Mouse (Mus musculus) frontal cortex, postnatal 36 days (tissue): ENCODE measurements at regions not wholly inside any gene's neighbourhood (a gene's known extent, or its start where the extent isn't known, plus 50 kb on each side); places are given as distances from the start of the nearest gene placed in this dataset.

Experiments
- DNase-seq, 2 experiments: peaks; one replicate each; pipeline ENCODE4 v3.0.0; 2022; ENCODE audit warnings: low spot score in 2 of 2

GRCm38 (mm10) chr1:119259455-119259854 is 162.6 kb downstream of the Inhbb start:
- DNase-seq, result peak; percentile 9 to 35

GRCm38 (mm10) chr1:119256769-119257168 is 165.3 kb downstream of the Inhbb start:
- peak; percentile 52 to 71 for DNase-seq

- peak in 1 of 2 experiments; percentile 2 for DNase-seq
These were observed 166.0 kb downstream of the Inhbb start for GRCm38 (mm10) chr1:119256097-119256473.

- peak in 1 of 2 experiments; percentile 6 for DNase-seq
These were observed 166.5 kb downstream of the Inhbb start for GRCm38 (mm10) chr1:119255386-119256096.

- DNase-seq, result no peak
These were observed 167.1 kb downstream of the Inhbb start for GRCm38 (mm10) chr1:119254928-119255327.

- no peak for DNase-seq
These were observed 168.6 kb downstream of the Inhbb start for GRCm38 (mm10) chr1:119253371-119253851.

GRCm38 (mm10) chr1:119252403-119252802 is 169.6 kb downstream of the Inhbb start:
- no peak for DNase-seq

- DNase-seq, result no peak
These were observed 170.3 kb downstream of the Inhbb start for GRCm38 (mm10) chr1:119251741-119252140.

- no peak for DNase-seq
These were observed 173.1 kb downstream of the Inhbb start for GRCm38 (mm10) chr1:119248776-119249495.

GRCm38 (mm10) chr1:119247117-119247516 is 174.9 kb downstream of the Inhbb start:
- no peak for DNase-seq

GRCm38 (mm10) chr1:119238463-119238862 is 183.6 kb downstream of the Inhbb start:
- DNase-seq, result no peak

GRCm38 (mm10) chr1:119236787-119237186 is 183.4 kb upstream of the Gli2 start:
- DNase-seq, result no peak

- no peak for DNase-seq
These were observed 181.0 kb upstream of the Gli2 start for GRCm38 (mm10) chr1:119234449-119234848.

- DNase-seq, result no peak
These were observed 173.6 kb upstream of the Gli2 start for GRCm38 (mm10) chr1:119226996-119227395.

- no peak for DNase-seq
These were observed 170.5 kb upstream of the Gli2 start for GRCm38 (mm10) chr1:119223876-119224275.

- DNase-seq, result peak; percentile 19 to 39
These were observed 168.5 kb upstream of the Gli2 start for GRCm38 (mm10) chr1:119221901-119222300.

- DNase-seq, result no peak
These were observed 167.6 kb upstream of the Gli2 start for GRCm38 (mm10) chr1:119221012-119221411.

GRCm38 (mm10) chr1:119219817-119220216 is 166.4 kb upstream of the Gli2 start:
- DNase-seq, result no peak

- DNase-seq, result no peak
These were observed 164.0 kb upstream of the Gli2 start for GRCm38 (mm10) chr1:119217387-119217786.

- DNase-seq, result no peak
These were observed 156.2 kb upstream of the Gli2 start for GRCm38 (mm10) chr1:119209607-119210007.

- no peak for DNase-seq
These were observed 149.0 kb upstream of the Gli2 start for GRCm38 (mm10) chr1:119202456-119202855.

- no peak for DNase-seq
These were observed 143.9 kb upstream of the Gli2 start for GRCm38 (mm10) chr1:119197415-119197700.

GRCm38 (mm10) chr1:119196674-119197414 is 143.4 kb upstream of the Gli2 start:
- no peak for DNase-seq
